ENCODE assay signal across 15 mouse cellular contexts in genomic region chr13:111818216-111818903, GRCm38 (mm10). TPM values are rescaled to one million over a fixed set of nuclear protein-coding genes. Genes with fewer than 3 reads are reported as not detected.
DNase-seq lines count a peak whose midpoint lies in the region; ATAC-seq and TF ChIP-seq lines count a peak whose summit lies in the region.
"Had no signal": no experiment of that assay in that cellular context is flagged by ENCODE, and none has a peak within 500 bp of the region (broad histone marks: within the 10 kb centered on the region; RNA-seq: fewer than 3 reads in every experiment).

No protein-coding gene starts in this region.

- ATAC-seq in erythroblast, adult 5-6 weeks (replicated peaks; ENCODE audit: low FRiP score, poor library complexity, severe bottlenecking), result no peak
- ATAC-seq in liver, embryonic 12.5 days, result peak; percentile 28; the same call in 1 of the 2 replicates
- ATAC-seq in megakaryocyte-erythroid progenitor cell, adult 5-6 weeks (replicated peaks; ENCODE audit: low FRiP score, low TSS enrichment, poor library complexity, severe bottlenecking), result 0 out of 2 replicates have a peak, but pooled peaks have one; percentile 11
- ATAC-seq in cerebellum, adult (ENCODE audit: insufficient number of reproducible peaks, low FRiP score, low TSS enrichment), result no peak
- ATAC-seq: activated CD4-positive, CD25-positive, alpha-beta regulatory T cell, adult 4 months had no signal

- H3K4me3 ChIP-seq in erythroblast, embryonic 14.5 days (replicated peaks), result peak overlapping the region; percentile 10
- no peak overlapping the region for H3K4me3 ChIP-seq in bone marrow macrophage, adult 2 months (ENCODE audit: insufficient read depth, low read length)
- H3K4me3 ChIP-seq in liver, embryonic 12.5 days, result no peak overlapping the region
- H3K4me3 ChIP-seq: forebrain, embryonic 10.5 days; heart, embryonic 13.5 days; hindbrain, embryonic 12.5 days; neural tube, embryonic 13.5 days had no signal

- no peak overlapping the region for H3K9ac ChIP-seq in liver, embryonic 12.5 days
- H3K9ac ChIP-seq: heart, embryonic 13.5 days; hindbrain, embryonic 12.5 days; neural tube, embryonic 13.5 days had no signal

- peak overlapping the region; percentile 16; the same call in 1 of the 2 replicates for H3K27ac ChIP-seq in bone marrow macrophage, adult 2 months (ENCODE audit: insufficient read depth, low read depth, low read length)
- no peak overlapping the region for H3K27ac ChIP-seq in liver, embryonic 12.5 days
- H3K27ac ChIP-seq: forebrain, embryonic 10.5 days; heart, embryonic 13.5 days; hindbrain, embryonic 12.5 days; neural tube, embryonic 13.5 days had no signal

- no peak for DNase-seq in left cerebral cortex, adult 8-10 months (ENCODE audit: low spot score in 2 of 2)
- no peak for DNase-seq in cerebellum, postnatal 36 days
- DNase-seq: cerebellum, postnatal 14 days; right cerebral cortex, postnatal 4 days had no signal

- H3K36me3 ChIP-seq in erythroblast, embryonic 14.5 days (ENCODE audit: control insufficient read depth), result no peaks in the 10 kb centered on the region
- no peaks in the 10 kb centered on the region for H3K36me3 ChIP-seq in liver, embryonic 12.5 days
- H3K36me3 ChIP-seq: forebrain, embryonic 10.5 days; heart, embryonic 13.5 days; hindbrain, embryonic 12.5 days; neural tube, embryonic 13.5 days had no signal

- H3K27me3 ChIP-seq in erythroblast, embryonic 14.5 days (ENCODE audit: control insufficient read depth), result peaks cover 11% of the 10 kb centered on the region
- H3K27me3 ChIP-seq in liver, embryonic 12.5 days (replicated peaks), result no peaks in the 10 kb centered on the region
- H3K27me3 ChIP-seq: heart, embryonic 13.5 days; hindbrain, embryonic 12.5 days; neural tube, embryonic 13.5 days had no signal

- WGBS in liver, embryonic 12.5 days (ENCODE audit: insufficient replicate concordance), result 44% methylated on average over 15 of the region's 15 CpGs

- peaks cover 9% of the 10 kb centered on the region for H3K9me3 ChIP-seq in erythroblast, embryonic 14.5 days (ENCODE audit: control insufficient read depth, low read length)
- peaks cover 4% of the 10 kb centered on the region for H3K9me3 ChIP-seq in liver, embryonic 12.5 days (replicated peaks)
- H3K9me3 ChIP-seq: hindbrain, embryonic 12.5 days; neural tube, embryonic 13.5 days had no signal

- H3K4me1 ChIP-seq in erythroblast, embryonic 14.5 days (ENCODE audit: control insufficient read depth), result peaks cover 12% of the 10 kb centered on the region
- H3K4me1 ChIP-seq in bone marrow macrophage, adult 2 months (ENCODE audit: control insufficient read depth, insufficient read depth, low read length), result peaks cover 30% of the 10 kb centered on the region
- peaks cover 31% of the 10 kb centered on the region for H3K4me1 ChIP-seq in liver, embryonic 12.5 days
- H3K4me1 ChIP-seq: heart, embryonic 13.5 days; hindbrain, embryonic 12.5 days; neural tube, embryonic 13.5 days had no signal

- H3K4me2 ChIP-seq in liver, embryonic 12.5 days, result 0 out of 2 replicates have a peak overlapping the region, but pooled peaks have one; percentile 1
- H3K4me2 ChIP-seq: heart, embryonic 13.5 days; hindbrain, embryonic 12.5 days; neural tube, embryonic 13.5 days had no signal

- no peak for TF ChIP-seq POLR2A in bone marrow macrophage, adult 2 months (IDR thresholded peaks at IDR 0.05; ENCODE audit: borderline replicate concordance, low read depth, low read length)

- no peak for TF ChIP-seq CTCF in bone marrow macrophage, adult 2 months (IDR thresholded peaks at IDR 0.05; ENCODE audit: low read depth, low read length)

RNA-seq across cellular contexts. Expression of gene Map3k1, which starts 9.6 kb away (rescaled TPM):
- polyA plus RNA-seq in erythroblast, embryonic 14.5 days (2012), result 1.5 and 2.1 TPM in 2 replicates
- 29.0 and 36.7 TPM in 2 replicates for total RNA-seq in erythroblast, adult 5-6 weeks (2015; ENCODE audit: low replicate concordance)
- 40.0 and 79.6 TPM in 2 replicates for total RNA-seq in erythroblast, adult 5-6 weeks (2017; ENCODE audit: low replicate concordance)
- 58.7 and 61.5 TPM in 2 replicates for polyA plus RNA-seq in bone marrow macrophage, adult 2 months (2012; ENCODE audit: insufficient read depth, insufficient read length, missing spikeins)
- polyA plus RNA-seq in liver, embryonic 12.5 days (2016; fragmentation: Nextera tagmentation; extraction: Ambion mirVana), result 16.8 and 17.0 TPM in 2 replicates
- total RNA-seq in megakaryocyte-erythroid progenitor cell, adult 5-6 weeks (2014; fragmentation: Nextera tagmentation), result 12.2 and 13.6 TPM in 2 replicates
- total RNA-seq in megakaryocyte-erythroid progenitor cell, adult 5-6 weeks (2017), result 10.7 and 36.0 TPM in 2 replicates
- total RNA-seq in left cerebral cortex, adult 8-10 months (2022), result 10 to 100 TPM in 3 of 4 experiments, 1 to 10 TPM in 1; 8.5 to 13.2 (median 12.0) TPM

Comparison
In these comparisons a context has a peak if more than half of its experiments do, and no peak if none do; other contexts are left out.
1. ATAC-seq: peak in liver, embryonic 12.5 days (single experiment) and megakaryocyte-erythroid progenitor cell, adult 5-6 weeks (single experiment); none in erythroblast, adult 5-6 weeks (single experiment) and cerebellum, adult (single experiment).